Mouse (Mus musculus) skeletal muscle tissue, postnatal 0 days (tissue): ENCODE measurements around the gene Sgtb. TPM values are rescaled to one million over a fixed set of nuclear protein-coding genes. Genes with fewer than 3 reads are reported as not detected.

Experiments
- polyA plus RNA-seq: library from polyadenylated mRNA; unstranded; fragments of >200 nt; fragmentation: Nextera tagmentation; extraction: Ambion mirVana; gene quantifications from 2 replicates; pipeline ENCODE4 v1.2.1, GENCODE M21; 2015

The Sgtb gene
- polyA plus RNA-seq: 2.0 and 2.3 TPM in 2 replicates

GRCm38 (mm10) chr13:104109288-104109815 is at the start of gene Sgtb, which contains the start of gene Nln:
Gene Sgtb (plus strand): TSS chr13:104109741.
Gene Nln (minus strand): TSS chr13:104109614.

DNA sequence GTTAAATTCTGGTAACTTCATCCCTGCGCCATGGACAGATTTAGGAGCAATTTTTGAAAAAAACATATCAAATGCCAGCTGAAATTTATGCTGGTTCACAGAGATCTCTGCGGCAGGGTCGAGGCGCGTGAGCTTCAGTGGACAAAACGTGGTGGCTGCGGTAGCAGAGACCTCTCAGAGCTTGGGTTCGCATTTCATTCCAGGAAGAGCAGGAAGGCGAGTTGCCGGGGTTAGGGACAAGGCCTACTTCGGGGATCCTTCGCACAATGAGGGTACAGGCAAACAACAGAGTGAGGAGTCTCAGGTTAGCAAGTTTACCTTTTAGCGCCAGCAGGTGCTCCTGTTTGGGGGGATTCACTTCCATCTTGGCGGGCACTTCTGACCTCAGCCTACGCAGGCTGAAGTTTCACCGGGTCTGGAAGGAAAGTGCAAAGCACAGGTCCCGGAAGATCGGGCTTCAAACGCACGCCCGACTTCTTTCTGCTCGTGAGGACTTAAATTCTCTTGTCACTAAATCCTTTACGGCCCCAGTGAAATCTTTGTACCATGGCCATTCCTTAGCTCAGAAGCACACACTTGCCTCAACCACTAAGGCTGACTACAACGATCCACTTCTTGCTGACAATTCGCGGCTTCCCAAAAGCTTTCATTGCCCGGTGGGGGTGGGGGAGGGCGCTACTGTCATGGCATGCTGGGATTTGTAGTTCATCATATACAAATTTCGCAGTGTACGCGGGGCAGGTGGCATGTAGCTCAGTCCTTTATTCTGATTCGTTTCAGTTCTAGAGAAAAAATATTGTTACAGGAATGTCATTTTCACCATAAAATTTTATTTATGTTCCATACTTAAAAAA is 68.5 kb downstream of the Sgtb start, which contains the start of gene Trappc13:
TSS of gene Trappc13 (minus strand) at position 674 of the 854 bp plus-strand sequence.

DNA sequence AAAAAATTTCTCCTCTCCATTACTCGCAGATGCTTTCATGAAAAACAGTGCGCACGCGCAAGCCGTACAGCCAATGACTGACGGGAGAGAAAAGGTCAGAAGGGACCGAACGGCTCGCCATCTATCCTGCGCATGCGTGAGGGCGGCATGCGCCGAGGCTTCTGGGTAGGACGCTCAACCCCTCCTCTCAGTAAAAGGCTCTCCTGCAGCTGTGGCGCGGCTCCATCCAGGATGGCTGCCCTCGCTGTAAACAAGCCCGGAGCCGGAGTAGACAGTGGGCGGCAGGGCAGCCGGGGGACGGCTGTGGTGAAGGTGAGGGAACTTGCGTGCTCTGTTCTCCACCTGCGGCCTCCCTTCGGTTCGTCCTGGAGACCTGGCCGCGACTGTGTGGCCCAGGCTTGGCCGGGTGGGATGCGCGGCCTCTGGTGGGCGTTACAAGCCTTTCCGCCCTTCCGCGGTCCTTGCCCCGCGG is 69.1 kb downstream of the Sgtb start, which contains the start of gene Trim23:
TSS of gene Trim23 (plus strand) at position 148 of the 472 bp plus-strand sequence.

Other genes starting within 250 kb of the Sgtb start
- 10.5 and 12.4 TPM in 2 replicates for gene Erbin, start 189.2 kb upstream of the Sgtb start, polyA plus RNA-seq
- gene Nln, start 127 bp upstream of the Sgtb start, polyA plus RNA-seq: 10.8 and 11.8 TPM in 2 replicates
- 34.2 and 35.4 TPM in 2 replicates for gene Trappc13, start 68.7 kb downstream of the Sgtb start, polyA plus RNA-seq
- 16.0 and 18.4 TPM in 2 replicates for gene Trim23, start 69.1 kb downstream of the Sgtb start, polyA plus RNA-seq
- 15.5 and 16.5 TPM in 2 replicates for gene Cenpk, start 118.9 kb downstream of the Sgtb start, polyA plus RNA-seq
- gene Ppwd1, start 119.1 kb downstream of the Sgtb start, polyA plus RNA-seq: 6.1 and 6.6 TPM in 2 replicates
- gene Adamts6, start 178.1 kb downstream of the Sgtb start, polyA plus RNA-seq: 0.57 and 0.77 TPM in 2 replicates